Mouse (Mus musculus) liver, adult 2 months (tissue): ENCODE data around the gene Aicda. TPM values are rescaled to one million over a fixed set of nuclear protein-coding genes. Genes with fewer than 3 reads are reported as not detected.
"Not testable (repeated sequence)": the region's sequence is repeated elsewhere in the genome, so short reads cannot be mapped to it uniquely, and the experiment has no call there.

Experiments used
- DNase-seq: peaks from one replicate; pipeline ENCODE4 v3.0.0-alpha.2; 2011; ENCODE audit warnings: low read depth, low spot score; ENCODE audit errors: extremely low read depth
- H3K27ac ChIP-seq: fragments of 200-500 bp; replicated peaks from 2 replicates; pipeline ENCODE4 v1.5.1; 2012; ENCODE audit warnings: low read depth, mild to moderate bottlenecking, control low read depth, inconsistent platforms, low read length; ENCODE audit not compliant: insufficient read depth
- H3K27me3 ChIP-seq: fragments of 200-500 bp; 2 replicates; pipeline ENCODE4 v1.6.1; 2012; ENCODE audit warnings: mild to moderate bottlenecking, moderate library complexity, low read length, inconsistent platforms; ENCODE audit not compliant: control insufficient read depth, insufficient read depth
- H3K36me3 ChIP-seq: fragments of 200-500 bp; 2 replicates; pipeline ENCODE4 v1.6.1; 2012; ENCODE audit warnings: low read length, inconsistent platforms; ENCODE audit not compliant: control insufficient read depth, insufficient read depth
- H3K4me1 ChIP-seq: fragments of 200-500 bp; 2 replicates; pipeline ENCODE4 v1.6.1; 2011; ENCODE audit warnings: low read length; ENCODE audit not compliant: control insufficient read depth, insufficient read depth
- H3K4me3 ChIP-seq: fragments of 200-500 bp; 2 replicates; pipeline ENCODE4 v1.5.1; 2011; ENCODE audit warnings: low read depth, mild to moderate bottlenecking, control low read depth, low read length, moderate library complexity; ENCODE audit not compliant: insufficient read depth
- H3K79me2 ChIP-seq: fragments of 200-500 bp; 2 replicates; pipeline ENCODE4 v1.6.1; 2012; ENCODE audit warnings: inconsistent platforms, mild to moderate bottlenecking, low read length, moderate library complexity; ENCODE audit not compliant: control insufficient read depth, insufficient read depth
- H3K9ac ChIP-seq: fragments of 200-500 bp; 2 replicates; pipeline ENCODE4 v1.6.1; 2012; ENCODE audit warnings: low read depth, mild to moderate bottlenecking, control low read depth, inconsistent platforms, low read length
- CTCF ChIP-seq: fragments of 200-500 bp; IDR thresholded peaks from 2 replicates; pipeline ENCODE4 v1.5.1; 2011; ENCODE audit warnings: low read depth, low read length, control low read depth
- POLR2A ChIP-seq: fragments of 200-500 bp; IDR thresholded peaks from 2 replicates; pipeline ENCODE4 v1.6.1; 2011; ENCODE audit warnings: low read length, control low read depth; ENCODE audit not compliant: insufficient read depth; ENCODE audit errors: extremely low read depth
- WGBS: fragments of 180-500 bp; shearing (Covaris S2); methylation state at CpG from one replicate; pipeline ENCODE4 v1.1.7; 2018; 5-methylcytosine and 5-hydroxymethylcytosine counted together
- polyA plus RNA-seq: library from polyadenylated mRNA; depleted of rRNA; stranded (reverse); fragments of >200 nt; gene quantifications from 2 replicates; pipeline ENCODE4 v1.2.3, GENCODE M21; 2012
- total RNA-seq: library from RNA; depleted of rRNA; stranded (reverse); fragments of >200 nt; gene quantifications from 2 replicates; pipeline ENCODE4 v1.2.3, GENCODE M21; 2014

Gene Aicda
- total and polyA plus RNA-seq, 2 experiments = not detected

DNA sequence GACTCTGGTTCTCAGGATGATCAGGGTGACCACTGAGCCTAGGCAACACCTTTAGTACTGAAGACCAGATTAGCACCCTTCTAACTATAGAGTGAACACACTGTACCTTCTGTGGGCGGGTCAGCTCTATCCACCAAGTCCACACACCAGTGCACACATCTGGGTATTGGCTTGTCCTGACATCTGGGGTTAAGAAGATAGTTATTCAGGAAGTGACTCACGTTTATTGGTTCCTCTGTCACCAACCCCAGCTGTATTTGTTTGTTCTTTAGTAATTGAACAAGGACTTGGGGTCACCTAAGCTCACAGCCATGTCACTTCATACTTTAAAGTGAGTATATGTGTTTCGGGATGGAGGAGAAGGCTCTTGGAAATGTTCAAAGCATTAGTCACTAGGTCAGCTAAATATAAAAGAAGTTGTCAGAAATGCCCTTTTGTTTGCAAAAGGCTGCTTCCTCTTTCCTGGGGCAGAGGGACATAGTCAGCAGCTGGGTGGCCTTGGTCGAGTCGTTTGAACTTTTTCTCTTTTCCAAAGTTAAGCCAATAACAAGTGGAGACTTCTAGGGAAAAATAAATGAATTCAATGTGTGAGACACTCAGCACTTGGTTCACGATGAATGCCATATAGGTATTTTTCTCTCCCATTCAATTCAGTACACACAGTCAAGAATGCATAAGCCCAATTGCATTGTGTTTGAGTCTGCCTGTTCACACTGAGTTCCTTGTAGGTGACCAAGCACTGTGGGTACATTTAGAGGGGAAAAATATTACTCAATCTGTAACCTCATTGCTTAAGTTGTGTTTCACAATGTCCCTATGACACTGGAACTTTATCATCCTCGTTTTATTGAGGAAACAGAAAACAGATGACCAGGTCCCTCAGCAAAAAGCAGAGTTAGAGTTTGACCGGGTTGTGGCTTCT, 17.4 kb downstream of the Aicda start:
- TF ChIP-seq CTCF (no peak), POLR2A (no peak)
- H3K27ac ChIP-seq = peak overlapping the region; percentile 55; the same call in 1 of the 2 replicates
- no peak overlapping the region for H3K9ac ChIP-seq
- no peaks in the 10 kb centered on the region for H3K79me2 ChIP-seq
- H3K4me3 ChIP-seq = no peak overlapping the region
- H3K36me3 ChIP-seq = no peaks in the 10 kb centered on the region
- no peaks in the 10 kb centered on the region for H3K27me3 ChIP-seq
- peak; percentile 90 for DNase-seq
- H3K4me1 ChIP-seq = peaks cover 4% of the 10 kb centered on the region
- WGBS = 27% methylated on average over 8 of the region's 8 CpGs

DNA sequence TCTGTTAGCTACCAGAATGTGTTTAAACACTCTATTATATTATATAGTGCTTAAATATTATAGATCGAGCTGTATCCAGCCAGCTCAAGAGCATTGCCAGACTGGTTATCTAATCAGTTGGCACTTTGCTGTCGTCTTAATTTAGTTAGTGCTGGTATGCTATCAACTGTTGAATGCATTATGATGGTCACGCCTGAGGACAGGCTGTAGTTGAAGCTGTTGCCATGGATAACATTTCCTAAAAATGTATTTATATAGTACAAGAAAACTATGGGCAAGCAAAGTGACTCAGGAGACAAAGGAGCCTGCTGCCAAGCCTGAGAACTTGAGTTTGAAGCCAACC, 18.0 kb downstream of the Aicda start:
- WGBS = 13% methylated on average over 3 of the region's 3 CpGs
- Histone ChIP-seq H3K79me2 (no peaks in the 10 kb centered on the region), H3K4me1 (peaks cover 4% of the 10 kb centered on the region), H3K36me3 (no peaks in the 10 kb centered on the region), H3K27me3 (no peaks in the 10 kb centered on the region), H3K27ac (peak overlapping the region; percentile 41; the same call in 1 of the 2 replicates), H3K9ac (no peak overlapping the region), H3K4me3 (no peak overlapping the region)
- no peak for DNase-seq
- TF ChIP-seq CTCF (no peak), POLR2A (no peak)

DNA sequence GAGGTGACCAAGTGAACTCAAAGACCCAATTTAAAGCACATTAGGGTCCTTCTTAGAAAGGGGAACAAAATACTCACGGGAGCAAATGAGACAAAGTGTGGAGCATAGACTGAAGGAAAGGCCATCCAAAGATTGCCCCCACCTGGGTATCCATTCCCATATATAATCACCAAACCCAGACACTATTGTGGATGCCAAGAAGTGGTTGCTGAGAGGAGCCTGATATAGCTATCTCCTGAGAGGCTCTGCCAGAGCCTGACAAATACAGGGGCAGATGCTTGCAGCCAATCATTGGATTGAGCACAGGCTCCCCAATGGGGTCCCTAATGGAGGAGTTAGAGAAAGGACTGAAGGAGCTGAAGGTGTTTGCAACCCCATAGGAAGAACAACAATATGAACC, 21.4 kb downstream of the Aicda start:
- not testable (repeated sequence) for H3K27ac ChIP-seq, H3K4me1 ChIP-seq, H3K79me2 ChIP-seq, H3K4me3 ChIP-seq, H3K27me3 ChIP-seq, H3K9ac ChIP-seq, DNase-seq
- 89% methylated on average over 1 of the region's 1 CpGs for WGBS
- peaks cover 15% of the 10 kb centered on the region for H3K36me3 ChIP-seq

DNA sequence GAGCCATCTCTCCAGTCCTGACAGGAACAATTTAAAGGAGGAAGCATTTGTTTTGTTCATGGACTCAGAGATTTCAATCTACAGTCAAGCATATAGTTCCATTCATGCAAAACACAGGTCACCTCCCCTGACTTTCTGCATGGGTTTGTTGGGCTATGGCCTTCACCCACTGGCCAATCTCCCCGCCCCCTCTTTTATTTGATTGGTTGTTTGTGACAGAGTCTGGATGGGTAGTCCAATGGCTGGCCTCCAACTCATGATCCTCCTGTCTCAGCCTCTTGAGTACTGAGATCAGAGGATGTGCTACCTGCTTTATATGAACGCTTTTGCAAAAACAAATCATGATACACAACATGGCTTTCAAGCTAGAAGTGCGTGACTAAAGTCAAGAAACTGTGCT, 23.4 kb downstream of the Aicda start:
- WGBS = 88% methylated on average over 3 of the region's 3 CpGs

DNA sequence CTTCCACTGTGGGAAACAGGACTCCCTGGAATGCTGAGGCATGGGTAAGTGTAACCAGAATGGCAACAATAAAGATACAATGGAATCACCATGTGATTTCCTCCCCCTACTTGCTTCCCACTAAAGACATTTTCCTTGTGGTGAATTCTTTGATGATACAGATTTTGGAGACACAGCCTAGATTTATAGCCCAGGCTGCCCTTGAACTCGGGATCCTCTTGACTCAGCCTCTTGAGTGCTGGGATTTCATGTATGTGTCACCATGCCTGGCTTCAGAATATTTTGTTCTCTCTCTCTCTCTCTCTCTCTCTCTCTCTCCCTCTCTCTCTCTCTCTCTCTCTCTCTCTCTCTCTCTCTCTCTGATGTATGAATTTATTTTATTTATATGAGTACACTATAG, 25.5 kb downstream of the Aicda start:
- whole genome bisulfite sequencing = 89% methylated on average over 1 of the region's 1 CpGs
- no peak for DNase-seq
- Histone ChIP-seq H3K27ac (no peak overlapping the region), H3K79me2 (no peaks in the 10 kb centered on the region), H3K4me3 (no peak overlapping the region), H3K4me1 (no peaks in the 10 kb centered on the region), H3K36me3 (peaks cover 29% of the 10 kb centered on the region), H3K9ac (no peak overlapping the region), H3K27me3 (no peaks in the 10 kb centered on the region)
- TF ChIP-seq CTCF = no peak
- no peak for TF ChIP-seq POLR2A

More for the DNA sequence above, 23.4 kb downstream of the Aicda start:
- Histone ChIP-seq H3K9ac (no peak overlapping the region), H3K36me3 (peaks cover 24% of the 10 kb centered on the region), H3K4me1 (no peaks in the 10 kb centered on the region; the same call in 1 of the 2 replicates), H3K4me3 (no peak overlapping the region), H3K27ac (no peak overlapping the region), H3K27me3 (no peaks in the 10 kb centered on the region), H3K79me2 (no peaks in the 10 kb centered on the region)
- DNase-seq = no peak
- TF ChIP-seq CTCF = no peak
- no peak for TF ChIP-seq POLR2A

DNA sequence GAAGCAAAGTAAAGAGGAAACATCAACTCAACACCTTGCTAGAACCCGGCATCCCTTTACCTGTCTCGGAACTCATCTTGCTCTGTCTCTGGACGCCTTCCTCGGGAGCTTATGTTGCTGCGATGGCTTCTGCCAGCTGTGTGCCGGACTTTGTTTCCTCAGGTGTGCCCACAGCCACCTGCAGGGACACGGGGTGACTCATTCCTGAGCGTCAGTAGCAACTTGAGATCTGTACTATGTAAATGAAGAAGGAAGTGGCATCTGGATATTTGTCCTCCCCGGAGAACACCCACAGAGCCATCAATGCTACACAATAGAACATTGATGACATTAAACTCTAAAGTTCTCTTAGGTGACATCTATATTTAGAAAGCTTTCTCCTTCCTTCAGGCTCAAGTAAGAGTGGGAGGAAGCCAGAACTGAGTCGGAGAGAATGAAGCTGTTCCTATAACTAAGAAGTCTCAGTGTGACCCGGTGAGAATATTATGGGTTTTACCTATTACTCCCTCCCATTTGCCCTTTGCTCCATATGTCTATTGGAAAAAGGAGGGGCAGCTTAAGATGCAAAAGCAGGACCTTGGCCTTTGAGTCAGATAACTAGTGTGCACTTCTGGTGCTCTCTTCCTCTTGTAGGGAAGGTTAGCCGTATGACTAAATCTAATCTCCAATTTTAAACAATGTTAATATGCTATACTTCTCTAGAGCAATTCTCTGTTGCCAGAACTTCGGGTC, 37.6 kb downstream of the Aicda start:
- no peaks in the 10 kb centered on the region for H3K79me2 ChIP-seq
- no peak overlapping the region for H3K4me3 ChIP-seq
- WGBS = 89% methylated on average over 13 of the region's 13 CpGs
- TF ChIP-seq CTCF = no peak
- no peak for TF ChIP-seq POLR2A
- H3K27ac ChIP-seq = no peak overlapping the region
- DNase-seq = no peak
- H3K9ac ChIP-seq = no peak overlapping the region
- H3K36me3 ChIP-seq = peaks cover 51% of the 10 kb centered on the region
- H3K4me1 ChIP-seq = peaks cover 7% of the 10 kb centered on the region
- no peaks in the 10 kb centered on the region for H3K27me3 ChIP-seq
